Mouse (Mus musculus): Measurements from ENCODE around the gene Trnp1.

- TF ChIP-seq POLR2A (IDR thresholded peaks at IDR 0.05; ENCODE audit: borderline replicate concordance, extremely low read depth, low read depth, low read length) (no peak), CTCF (IDR thresholded peaks at IDR 0.05; ENCODE audit: insufficient read depth, low read length) (no peak)
Observed at GRCm38 (mm10) chr4:133460796-133461325, 37.5 kb downstream of the Trnp1 start.
